Mouse (Mus musculus): Measurements from ENCODE around the gene Il2ra. TPM values are rescaled to one million over a fixed set of nuclear protein-coding genes. Genes with fewer than 3 reads are reported as not detected.
"Not testable (repeated sequence)": the region's sequence is repeated elsewhere in the genome, so short reads cannot be mapped to it uniquely, and the experiment has no call there.

Gene Il2ra
- polyA plus RNA-seq, 1 experiment from 2014 or later = 0.04 TPM

DNA sequence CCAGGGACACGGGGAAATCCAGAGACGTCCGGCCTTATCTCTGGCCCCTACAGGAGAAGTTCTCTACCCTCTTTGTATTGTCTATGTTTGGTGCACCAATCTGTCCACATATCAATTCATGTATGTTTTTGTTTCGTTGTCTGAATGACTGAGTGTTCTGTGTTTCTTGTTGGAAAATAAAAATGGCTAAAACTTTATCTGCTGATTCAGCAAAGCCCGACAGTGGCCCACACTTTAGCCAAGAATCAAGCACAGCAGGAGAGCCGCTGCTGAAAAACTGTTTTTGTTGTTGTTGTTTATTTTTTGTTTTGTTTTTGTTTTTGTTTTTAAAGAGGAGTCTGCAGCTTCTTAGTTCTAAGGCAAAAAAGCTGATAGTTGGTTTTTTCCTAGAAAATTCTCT, 29.7 kb upstream of the Il2ra start:
- H3K4me1 ChIP-seq (replicated peaks; ENCODE audit: control insufficient read depth, insufficient read depth, low read length); H3K9ac ChIP-seq (ENCODE audit: low read depth, low read length); ATAC-seq (replicated peaks; ENCODE audit: low FRiP score); H3K27me3 ChIP-seq (replicated peaks; ENCODE audit: control insufficient read depth, insufficient read depth, low read length); H3K4me3 ChIP-seq (ENCODE audit: low read depth, low read length); H3K4me2 ChIP-seq; H3K27ac ChIP-seq (ENCODE audit: low read depth, low read length); H3K9me3 ChIP-seq (ENCODE audit: control insufficient read depth, low read length); DNase-seq (ENCODE audit: low spot score); H3K36me3 ChIP-seq (ENCODE audit: control insufficient read depth, insufficient read depth, low read length): not testable (repeated sequence)
- 82% methylated on average over 6 of the region's 6 CpGs for WGBS

- WGBS = 82% methylated on average over 9 of the region's 9 CpGs
- ATAC-seq (replicated peaks; ENCODE audit: low FRiP score) (no peak), DNase-seq (ENCODE audit: low spot score) (no peak)
- no peak overlapping the region for H3K9ac ChIP-seq (ENCODE audit: low read depth, low read length)
- no peaks in the 10 kb centered on the region for H3K36me3 ChIP-seq (ENCODE audit: control insufficient read depth, insufficient read depth, low read length)
- no peaks in the 10 kb centered on the region for H3K9me3 ChIP-seq (ENCODE audit: control insufficient read depth, low read length)
- no peak overlapping the region for H3K27ac ChIP-seq (ENCODE audit: low read depth, low read length)
- H3K27me3 ChIP-seq (replicated peaks; ENCODE audit: control insufficient read depth, insufficient read depth, low read length) = no peaks in the 10 kb centered on the region
- H3K4me3 ChIP-seq (ENCODE audit: low read depth, low read length) = no peak overlapping the region
- no peaks in the 10 kb centered on the region for H3K4me1 ChIP-seq (replicated peaks; ENCODE audit: control insufficient read depth, insufficient read depth, low read length)
- H3K4me2 ChIP-seq = no peak overlapping the region
These were observed 25.8 kb upstream of the Il2ra start for GRCm38 (mm10) chr2:11616846-11617245.

DNA sequence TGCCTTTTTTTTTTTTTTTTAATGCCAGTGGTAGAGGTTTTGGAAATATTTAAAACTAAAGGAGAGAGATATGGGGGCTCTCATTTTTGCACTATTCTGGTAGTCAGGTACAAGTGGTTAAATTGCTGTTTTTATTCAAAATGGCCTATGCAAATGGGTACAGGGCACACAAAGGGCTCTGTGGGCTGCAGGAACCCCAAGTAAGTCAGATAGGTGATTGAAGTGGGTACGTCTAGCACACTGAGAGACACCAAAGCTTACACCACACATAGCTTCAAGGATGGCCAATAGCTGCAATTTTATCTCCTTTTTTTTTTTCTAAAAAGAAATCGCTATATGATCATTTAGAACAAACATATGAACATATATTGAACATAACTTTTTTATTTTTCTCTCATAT, 23.0 kb upstream of the Il2ra start:
- no peak overlapping the region for H3K4me3 ChIP-seq (ENCODE audit: low read depth, low read length)
- H3K27ac ChIP-seq (ENCODE audit: low read depth, low read length) = no peak overlapping the region
- no peaks in the 10 kb centered on the region for H3K27me3 ChIP-seq (replicated peaks; ENCODE audit: control insufficient read depth, insufficient read depth, low read length)
- WGBS = 78% methylated on average over 2 of the region's 2 CpGs
- H3K36me3 ChIP-seq (ENCODE audit: control insufficient read depth, insufficient read depth, low read length) = no peaks in the 10 kb centered on the region
- no peak overlapping the region for H3K9ac ChIP-seq (ENCODE audit: low read depth, low read length)
- ATAC-seq (replicated peaks; ENCODE audit: low FRiP score) (no peak), DNase-seq (ENCODE audit: low spot score) (no peak)
- H3K4me2 ChIP-seq = no peak overlapping the region
- H3K4me1 ChIP-seq (replicated peaks; ENCODE audit: control insufficient read depth, insufficient read depth, low read length) = no peaks in the 10 kb centered on the region
- H3K9me3 ChIP-seq (ENCODE audit: control insufficient read depth, low read length) = no peaks in the 10 kb centered on the region

- Histone ChIP-seq H3K4me2 (no peak overlapping the region), H3K9me3 (ENCODE audit: control insufficient read depth, low read length) (no peaks in the 10 kb centered on the region), H3K27me3 (replicated peaks; ENCODE audit: control insufficient read depth, insufficient read depth, low read length) (no peaks in the 10 kb centered on the region), H3K4me3 (ENCODE audit: low read depth, low read length) (no peak overlapping the region), H3K9ac (ENCODE audit: low read depth, low read length) (no peak overlapping the region), H3K27ac (ENCODE audit: low read depth, low read length) (no peak overlapping the region), H3K36me3 (ENCODE audit: control insufficient read depth, insufficient read depth, low read length) (no peaks in the 10 kb centered on the region), H3K4me1 (replicated peaks; ENCODE audit: control insufficient read depth, insufficient read depth, low read length) (no peaks in the 10 kb centered on the region)
- no peak for DNase-seq (ENCODE audit: low spot score)
- no peak for ATAC-seq (replicated peaks; ENCODE audit: low FRiP score)
- 86% methylated on average over 8 of the region's 8 CpGs for WGBS
These were observed 19.4 kb upstream of the Il2ra start for GRCm38 (mm10) chr2:11623173-11623572.

DNA sequence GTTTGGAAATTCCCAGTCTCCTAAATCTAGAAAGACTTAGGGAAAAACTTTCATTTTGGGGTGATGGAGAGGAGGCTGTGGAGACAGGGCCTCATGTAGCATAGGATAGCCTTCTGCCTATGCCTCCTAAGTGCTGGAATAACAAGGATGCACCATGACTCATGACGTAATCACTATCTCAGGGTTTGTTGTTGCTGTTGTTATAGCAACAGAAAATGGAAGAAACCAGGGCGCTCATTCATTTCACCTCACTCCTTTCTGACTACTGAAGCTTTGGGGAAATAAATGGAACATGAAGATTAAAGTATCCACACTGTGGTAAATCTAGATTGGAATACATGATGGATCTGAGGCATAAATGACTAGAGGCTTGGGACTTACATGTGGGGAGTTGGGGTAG, 18.9 kb upstream of the Il2ra start:
- H3K27me3 ChIP-seq (replicated peaks; ENCODE audit: control insufficient read depth, insufficient read depth, low read length) = no peaks in the 10 kb centered on the region
- no peak overlapping the region for H3K27ac ChIP-seq (ENCODE audit: low read depth, low read length)
- no peak overlapping the region for H3K9ac ChIP-seq (ENCODE audit: low read depth, low read length)
- WGBS = 87% methylated on average over 2 of the region's 2 CpGs
- no peaks in the 10 kb centered on the region for H3K9me3 ChIP-seq (ENCODE audit: control insufficient read depth, low read length)
- H3K4me2 ChIP-seq = no peak overlapping the region
- ATAC-seq (replicated peaks; ENCODE audit: low FRiP score) (no peak), DNase-seq (ENCODE audit: low spot score) (no peak)
- no peak overlapping the region for H3K4me3 ChIP-seq (ENCODE audit: low read depth, low read length)
- H3K36me3 ChIP-seq (ENCODE audit: control insufficient read depth, insufficient read depth, low read length) = no peaks in the 10 kb centered on the region
- H3K4me1 ChIP-seq (replicated peaks; ENCODE audit: control insufficient read depth, insufficient read depth, low read length) = no peaks in the 10 kb centered on the region

- ATAC-seq (replicated peaks; ENCODE audit: low FRiP score) (no peak), DNase-seq (ENCODE audit: low spot score) (no peak)
- Histone ChIP-seq H3K27me3 (replicated peaks; ENCODE audit: control insufficient read depth, insufficient read depth, low read length) (no peaks in the 10 kb centered on the region), H3K9ac (ENCODE audit: low read depth, low read length) (no peak within 1 kb of the TSS), H3K4me3 (ENCODE audit: low read depth, low read length) (no peak within 1 kb of the TSS), H3K27ac (ENCODE audit: low read depth, low read length) (no peak within 1 kb of the TSS), H3K36me3 (ENCODE audit: control insufficient read depth, insufficient read depth, low read length) (no peaks in the 10 kb centered on the region), H3K4me1 (replicated peaks; ENCODE audit: control insufficient read depth, insufficient read depth, low read length) (no peaks in the 10 kb centered on the region), H3K4me2 (no peak within 1 kb of the TSS), H3K9me3 (ENCODE audit: control insufficient read depth, low read length) (no peaks in the 10 kb centered on the region)
- 90% methylated on average over 5 of the region's 5 CpGs for WGBS
These were observed 16.7 kb upstream of the Il2ra start, which contains the start of gene Gm17490 for GRCm38 (mm10) chr2:11625890-11626289. TSS of gene Gm17490 (minus strand) at chr2:11626264.

DNA sequence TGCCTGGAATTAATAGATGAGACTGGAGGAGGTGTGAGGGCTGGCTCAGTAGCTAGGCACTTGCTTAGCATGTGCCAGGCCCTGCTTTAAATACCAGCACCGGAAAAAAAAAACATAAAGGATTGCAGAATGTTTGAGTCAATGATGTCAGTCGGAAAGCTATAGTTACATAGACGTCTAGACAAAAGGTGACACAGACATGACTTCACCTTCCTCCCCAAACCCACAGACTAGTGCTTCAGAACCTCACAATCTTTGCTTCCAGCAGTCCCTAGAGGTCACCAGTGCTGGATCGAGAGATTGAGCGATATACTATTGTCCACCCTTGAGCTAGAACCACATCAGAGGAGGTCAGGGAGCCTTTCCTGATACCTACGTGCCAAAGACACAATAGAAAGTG, 7.6 kb upstream of the Il2ra start:
- no peak overlapping the region for H3K4me3 ChIP-seq (ENCODE audit: low read depth, low read length)
- ATAC-seq (replicated peaks; ENCODE audit: low FRiP score) = no peak
- no peak overlapping the region for H3K9ac ChIP-seq (ENCODE audit: low read depth, low read length)
- DNase-seq (ENCODE audit: low spot score) = no peak
- no peak overlapping the region for H3K27ac ChIP-seq (ENCODE audit: low read depth, low read length)
- no peaks in the 10 kb centered on the region for H3K4me1 ChIP-seq (replicated peaks; ENCODE audit: control insufficient read depth, insufficient read depth, low read length)
- no peak overlapping the region for H3K4me2 ChIP-seq
- 82% methylated on average over 6 of the region's 6 CpGs for WGBS
- no peaks in the 10 kb centered on the region for H3K27me3 ChIP-seq (replicated peaks; ENCODE audit: control insufficient read depth, insufficient read depth, low read length)
- H3K36me3 ChIP-seq (ENCODE audit: control insufficient read depth, insufficient read depth, low read length) = no peaks in the 10 kb centered on the region
- no peaks in the 10 kb centered on the region for H3K9me3 ChIP-seq (ENCODE audit: control insufficient read depth, low read length)

DNA sequence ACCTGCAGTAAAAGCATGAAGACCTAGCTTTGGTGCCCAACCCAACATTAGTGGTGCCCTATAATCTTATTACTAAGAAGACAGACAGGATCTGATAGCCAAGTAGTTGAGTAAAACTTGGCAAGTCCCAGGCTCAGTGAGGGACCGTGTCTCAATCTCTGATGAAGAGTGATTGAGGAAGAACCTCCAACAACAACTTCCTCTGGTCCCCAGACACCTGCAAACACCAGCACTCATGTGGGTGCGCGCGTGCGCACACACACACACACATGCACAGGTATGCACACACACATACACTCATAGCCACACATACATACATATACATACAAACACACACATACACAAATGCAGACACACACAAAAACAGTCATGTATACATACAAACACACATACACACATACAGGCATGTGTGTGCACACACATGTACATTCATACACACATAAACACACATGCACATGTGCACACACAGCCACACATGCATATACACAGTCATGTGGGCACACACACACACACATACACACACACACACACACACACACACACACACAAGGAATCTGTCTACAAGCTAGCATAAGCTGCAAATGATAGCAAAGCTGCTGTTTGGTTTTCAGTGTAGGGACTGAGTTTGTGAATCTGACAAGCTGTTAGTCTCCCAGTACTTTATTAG, 7.0 kb upstream of the Il2ra start:
- no peak overlapping the region for H3K27ac ChIP-seq (ENCODE audit: low read depth, low read length)
- ATAC-seq (replicated peaks; ENCODE audit: low FRiP score) (no peak), DNase-seq (ENCODE audit: low spot score) (no peak)
- H3K9me3 ChIP-seq (ENCODE audit: control insufficient read depth, low read length) = no peaks in the 10 kb centered on the region
- H3K4me1 ChIP-seq (replicated peaks; ENCODE audit: control insufficient read depth, insufficient read depth, low read length) = no peaks in the 10 kb centered on the region
- H3K36me3 ChIP-seq (ENCODE audit: control insufficient read depth, insufficient read depth, low read length) = no peaks in the 10 kb centered on the region
- no peaks in the 10 kb centered on the region for H3K27me3 ChIP-seq (replicated peaks; ENCODE audit: control insufficient read depth, insufficient read depth, low read length)
- WGBS = 91% methylated on average over 5 of the region's 5 CpGs
- no peak overlapping the region for H3K9ac ChIP-seq (ENCODE audit: low read depth, low read length)
- H3K4me3 ChIP-seq (ENCODE audit: low read depth, low read length) = no peak overlapping the region
- no peak overlapping the region for H3K4me2 ChIP-seq

GRCm38 (mm10) chr2:11636138-11636480, 6.5 kb upstream of the Il2ra start:
- no peaks in the 10 kb centered on the region for H3K9me3 ChIP-seq (ENCODE audit: control insufficient read depth, low read length)
- ATAC-seq (replicated peaks; ENCODE audit: low FRiP score) (no peak), DNase-seq (ENCODE audit: low spot score) (no peak)
- H3K27ac ChIP-seq (ENCODE audit: low read depth, low read length) = no peak overlapping the region
- no peaks in the 10 kb centered on the region for H3K4me1 ChIP-seq (replicated peaks; ENCODE audit: control insufficient read depth, insufficient read depth, low read length)
- H3K27me3 ChIP-seq (replicated peaks; ENCODE audit: control insufficient read depth, insufficient read depth, low read length) = no peaks in the 10 kb centered on the region
- WGBS = 79% methylated on average over 3 of the region's 3 CpGs
- no peak overlapping the region for H3K4me3 ChIP-seq (ENCODE audit: low read depth, low read length)
- no peaks in the 10 kb centered on the region for H3K36me3 ChIP-seq (ENCODE audit: control insufficient read depth, insufficient read depth, low read length)
- H3K4me2 ChIP-seq = no peak overlapping the region
- H3K9ac ChIP-seq (ENCODE audit: low read depth, low read length) = no peak overlapping the region

Measured in liver, embryonic 11.5 days (tissue).